Mouse (Mus musculus) CH12.LX (cell line): ENCODE data around the gene Psmd9.

Experiments used
- POLR2A ChIP-seq: IDR thresholded peaks from 2 replicates; pipeline ENCODE4 v1.6.1; 2011; ENCODE audit warnings: low read depth, mild to moderate bottlenecking, improper control_type of control experiment, low read length
- TBP ChIP-seq: conservative IDR thresholded peaks from 2 replicates; pipeline ENCODE4 v1.6.1; 2011; ENCODE audit warnings: low read depth, low read length, improper control_type of control experiment
- ZNF384 ChIP-seq: IDR thresholded peaks from 2 replicates; pipeline ENCODE4 v1.6.1; 2012; ENCODE audit warnings: low read depth, low read length, improper control_type of control experiment, inconsistent platforms

DNA sequence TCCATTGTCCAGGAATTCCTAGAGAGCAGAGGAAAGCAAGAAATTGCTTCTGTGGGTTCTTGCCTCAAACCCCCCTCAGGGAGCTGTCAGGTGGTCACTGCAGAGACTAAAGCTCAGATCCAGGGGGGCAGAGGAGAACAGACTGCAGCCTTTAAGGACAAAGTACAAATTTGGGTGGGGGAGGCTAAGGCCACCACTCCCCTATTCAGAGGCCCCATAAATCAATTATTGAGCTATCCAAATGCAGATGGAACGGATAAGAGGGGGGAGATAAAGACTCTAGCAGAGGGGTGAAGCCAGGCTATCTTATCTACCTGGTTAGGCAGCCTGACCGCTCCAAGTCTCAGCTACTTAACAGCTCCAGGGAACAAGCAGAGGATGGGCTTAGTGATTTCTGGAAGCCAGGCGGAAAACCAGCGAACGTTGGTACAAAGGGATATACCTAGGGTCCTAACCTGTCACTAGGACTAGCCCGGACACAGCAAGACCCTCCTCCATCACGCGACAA is 34.3 kb upstream of the Psmd9 start:
- TF ChIP-seq TBP = no peak
- no peak for TF ChIP-seq ZNF384
- TF ChIP-seq POLR2A = no peak
